Mouse (Mus musculus) liver, adult 2 months (tissue): ENCODE results near the gene Srebf2. TPM values are rescaled to one million over a fixed set of nuclear protein-coding genes. Genes with fewer than 3 reads are reported as not detected.

ENCODE experiments used
- DNase-seq: peaks from one replicate; pipeline ENCODE4 v3.0.0-alpha.2; 2011; ENCODE audit warnings: low read depth, low spot score; ENCODE audit errors: extremely low read depth
- H3K27ac ChIP-seq: fragments of 200-500 bp; replicated peaks from 2 replicates; pipeline ENCODE4 v1.5.1; 2012; ENCODE audit warnings: low read depth, mild to moderate bottlenecking, control low read depth, inconsistent platforms, low read length; ENCODE audit not compliant: insufficient read depth
- H3K27me3 ChIP-seq: fragments of 200-500 bp; 2 replicates; pipeline ENCODE4 v1.6.1; 2012; ENCODE audit warnings: mild to moderate bottlenecking, moderate library complexity, low read length, inconsistent platforms; ENCODE audit not compliant: control insufficient read depth, insufficient read depth
- H3K36me3 ChIP-seq: fragments of 200-500 bp; 2 replicates; pipeline ENCODE4 v1.6.1; 2012; ENCODE audit warnings: low read length, inconsistent platforms; ENCODE audit not compliant: control insufficient read depth, insufficient read depth
- H3K4me1 ChIP-seq: fragments of 200-500 bp; 2 replicates; pipeline ENCODE4 v1.6.1; 2011; ENCODE audit warnings: low read length; ENCODE audit not compliant: control insufficient read depth, insufficient read depth
- H3K4me3 ChIP-seq: fragments of 200-500 bp; 2 replicates; pipeline ENCODE4 v1.5.1; 2011; ENCODE audit warnings: low read depth, mild to moderate bottlenecking, control low read depth, low read length, moderate library complexity; ENCODE audit not compliant: insufficient read depth
- H3K79me2 ChIP-seq: fragments of 200-500 bp; 2 replicates; pipeline ENCODE4 v1.6.1; 2012; ENCODE audit warnings: inconsistent platforms, mild to moderate bottlenecking, low read length, moderate library complexity; ENCODE audit not compliant: control insufficient read depth, insufficient read depth
- H3K9ac ChIP-seq: fragments of 200-500 bp; 2 replicates; pipeline ENCODE4 v1.6.1; 2012; ENCODE audit warnings: low read depth, mild to moderate bottlenecking, control low read depth, inconsistent platforms, low read length
- CTCF ChIP-seq: fragments of 200-500 bp; IDR thresholded peaks from 2 replicates; pipeline ENCODE4 v1.5.1; 2011; ENCODE audit warnings: low read depth, low read length, control low read depth
- POLR2A ChIP-seq: fragments of 200-500 bp; IDR thresholded peaks from 2 replicates; pipeline ENCODE4 v1.6.1; 2011; ENCODE audit warnings: low read length, control low read depth; ENCODE audit not compliant: insufficient read depth; ENCODE audit errors: extremely low read depth
- WGBS: fragments of 180-500 bp; shearing (Covaris S2); methylation state at CpG from one replicate; pipeline ENCODE4 v1.1.7; 2018; 5-methylcytosine and 5-hydroxymethylcytosine counted together
- polyA plus RNA-seq: library from polyadenylated mRNA; depleted of rRNA; stranded (reverse); fragments of >200 nt; gene quantifications from 2 replicates; pipeline ENCODE4 v1.2.3, GENCODE M21; 2012
- total RNA-seq: library from RNA; depleted of rRNA; stranded (reverse); fragments of >200 nt; gene quantifications from 2 replicates; pipeline ENCODE4 v1.2.3, GENCODE M21; 2014

The Srebf2 gene
- total and polyA plus RNA-seq, 2 experiments: 16.5 to 66.3 TPM

DNA sequence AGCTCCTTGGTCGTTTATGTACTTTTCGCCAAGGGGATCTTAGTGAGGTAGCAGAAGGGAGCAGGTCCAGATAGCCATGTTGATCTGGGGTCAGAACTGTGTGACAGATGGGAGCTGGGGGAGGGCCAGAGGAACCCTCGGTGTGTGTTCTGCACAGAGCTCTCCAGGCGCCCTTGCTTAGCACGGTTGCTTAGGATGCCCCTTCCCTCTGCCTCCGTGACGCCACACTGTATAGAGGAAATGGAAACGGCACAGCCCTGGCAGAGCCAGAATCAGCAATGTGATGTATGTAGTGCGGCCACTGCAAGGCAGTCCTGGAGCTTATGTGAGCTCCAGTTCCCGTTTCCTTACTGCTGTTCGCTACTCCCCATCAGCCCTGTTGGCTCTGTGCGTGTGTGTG is 49.3 kb downstream of the Srebf2 start:
- Histone ChIP-seq H3K27ac (no peak overlapping the region), H3K9ac (no peak overlapping the region), H3K4me3 (no peak overlapping the region), H3K27me3 (no peaks in the 10 kb centered on the region), H3K79me2 (no peaks in the 10 kb centered on the region), H3K4me1 (no peaks in the 10 kb centered on the region), H3K36me3 (peaks cover 29% of the 10 kb centered on the region)
- no peak for DNase-seq
- 89% methylated on average over 12 of the region's 12 CpGs for WGBS
- no peak for TF ChIP-seq POLR2A
- no peak for TF ChIP-seq CTCF

GRCm38 (mm10) chr15:82197246-82197750 is 50.3 kb downstream of the Srebf2 start:
- no peak overlapping the region for H3K9ac ChIP-seq
- no peaks in the 10 kb centered on the region for H3K4me1 ChIP-seq
- TF ChIP-seq POLR2A (no peak), CTCF (no peak)
- H3K4me3 ChIP-seq: no peak overlapping the region
- 94% methylated on average over 10 of the region's 10 CpGs for WGBS
- H3K36me3 ChIP-seq: peaks cover 29% of the 10 kb centered on the region
- H3K79me2 ChIP-seq: no peaks in the 10 kb centered on the region
- no peaks in the 10 kb centered on the region for H3K27me3 ChIP-seq
- H3K27ac ChIP-seq: no peak overlapping the region
- DNase-seq: no peak

DNA sequence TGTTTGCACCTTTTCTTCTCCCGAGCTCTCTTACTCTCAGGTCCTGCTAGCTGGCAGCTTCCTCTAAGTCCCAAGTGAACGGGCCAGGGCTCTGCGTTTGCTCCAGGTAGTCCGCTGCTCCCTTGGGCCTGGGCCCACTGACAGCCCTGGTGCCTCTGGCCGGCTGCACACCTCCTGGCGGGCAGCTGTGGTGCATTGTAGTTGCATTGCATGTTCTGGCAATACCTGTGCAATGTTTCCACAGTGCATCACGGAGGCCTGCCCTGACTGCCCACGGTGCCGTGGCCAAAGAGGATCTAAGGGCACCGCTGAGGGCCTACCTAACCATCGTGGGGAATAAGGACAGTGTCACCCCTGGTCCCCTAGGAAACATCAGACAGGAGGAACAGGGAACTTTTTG is 51.0 kb downstream of the Srebf2 start:
- H3K9ac ChIP-seq: no peak overlapping the region
- 94% methylated on average over 11 of the region's 11 CpGs for WGBS
- TF ChIP-seq CTCF (no peak), POLR2A (no peak)
- H3K79me2 ChIP-seq: no peaks in the 10 kb centered on the region
- H3K4me1 ChIP-seq: no peaks in the 10 kb centered on the region
- no peak overlapping the region for H3K4me3 ChIP-seq
- DNase-seq: no peak
- no peak overlapping the region for H3K27ac ChIP-seq
- no peaks in the 10 kb centered on the region for H3K27me3 ChIP-seq
- H3K36me3 ChIP-seq: peaks cover 24% of the 10 kb centered on the region

DNA sequence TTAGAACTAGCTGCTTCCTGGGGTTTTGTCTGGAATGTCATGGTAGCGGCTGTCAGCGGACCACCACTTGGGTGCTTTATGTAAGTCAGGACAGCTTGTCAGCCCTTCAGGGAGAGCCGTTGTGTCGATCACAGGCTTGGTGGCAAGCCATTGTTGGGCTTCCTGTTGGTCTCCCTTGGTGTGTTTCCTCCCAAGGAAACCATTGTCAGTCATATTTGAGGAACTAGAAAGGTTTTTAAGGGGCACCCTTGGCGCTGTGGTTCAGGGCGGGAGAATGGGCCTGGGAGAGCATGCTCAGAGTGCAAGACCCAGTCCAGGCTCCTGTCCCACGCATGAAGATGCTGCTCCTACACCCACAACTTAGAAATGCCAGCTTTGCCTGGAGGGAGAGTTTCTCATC is 51.4 kb downstream of the Srebf2 start:
- TF ChIP-seq CTCF (no peak), POLR2A (no peak)
- H3K79me2 ChIP-seq: no peaks in the 10 kb centered on the region
- no peaks in the 10 kb centered on the region for H3K27me3 ChIP-seq
- H3K4me3 ChIP-seq: no peak overlapping the region
- peaks cover 24% of the 10 kb centered on the region for H3K36me3 ChIP-seq
- H3K9ac ChIP-seq: no peak overlapping the region
- DNase-seq: no peak
- H3K4me1 ChIP-seq: no peaks in the 10 kb centered on the region
- WGBS: 89% methylated on average over 7 of the region's 7 CpGs
- H3K27ac ChIP-seq: no peak overlapping the region

- H3K36me3 ChIP-seq: peaks cover 20% of the 10 kb centered on the region
- no peak for DNase-seq
- 73% methylated on average over 12 of the region's 12 CpGs for WGBS
These were observed 52.6 kb downstream of the Srebf2 start for GRCm38 (mm10) chr15:82199546-82199945.

DNA sequence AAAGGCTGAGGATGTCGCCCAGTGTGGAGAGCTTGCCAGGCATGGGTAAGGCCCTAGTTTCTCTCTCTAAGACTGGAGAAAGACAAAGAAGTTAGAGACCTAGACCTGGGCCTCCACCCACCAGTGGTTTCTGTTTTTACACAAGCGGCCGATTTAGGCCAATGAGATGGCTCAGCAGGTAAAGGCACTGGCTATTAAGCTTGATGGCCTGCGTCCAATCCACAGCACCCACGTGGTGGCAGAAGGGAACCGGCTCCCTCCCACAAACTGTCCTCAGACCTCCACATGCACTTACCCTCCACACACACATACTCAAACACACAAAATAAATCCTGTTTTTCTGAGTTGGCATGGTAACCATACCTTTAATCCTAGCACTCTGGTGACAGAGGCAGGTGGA is 55.1 kb downstream of the Srebf2 start:
- Histone ChIP-seq H3K36me3 (peaks cover 16% of the 10 kb centered on the region), H3K27me3 (no peaks in the 10 kb centered on the region), H3K4me3 (no peak overlapping the region), H3K27ac (no peak overlapping the region), H3K4me1 (peaks cover 9% of the 10 kb centered on the region), H3K9ac (no peak overlapping the region), H3K79me2 (no peaks in the 10 kb centered on the region)
- TF ChIP-seq CTCF (no peak), POLR2A (no peak)
- DNase-seq: no peak
- WGBS: 92% methylated on average over 6 of the region's 6 CpGs

More at GRCm38 (mm10) chr15:82199546-82199945, 52.6 kb downstream of the Srebf2 start:
- Histone ChIP-seq H3K4me1 (no peaks in the 10 kb centered on the region), H3K27ac (no peak overlapping the region), H3K79me2 (no peaks in the 10 kb centered on the region), H3K4me3 (no peak overlapping the region), H3K9ac (no peak overlapping the region), H3K27me3 (no peaks in the 10 kb centered on the region)
- TF ChIP-seq CTCF: no peak
- no peak for TF ChIP-seq POLR2A
